Mouse (Mus musculus) liver, embryonic 16.5 days (tissue): ENCODE results near the gene Gm5678. TPM values are rescaled to one million over a fixed set of nuclear protein-coding genes. Genes with fewer than 3 reads are reported as not detected.
A peak's percentile ranks its signal among the peaks of the same experiment; 100 is the strongest.

Source experiments
- ATAC-seq: fragments of 200-750 bp; cut with Nextera tagmentation; 2 replicates; pipeline ENCODE4 v1.8.0; 2017; ENCODE audit warnings: low read depth, mild to moderate bottlenecking, moderate number of reproducible peaks, moderate library complexity
- H3K27ac ChIP-seq: fragments of 300-500 bp; sonication (generic); 2 replicates; pipeline ENCODE4 v1.5.1; 2014; ENCODE audit warnings: mild to moderate bottlenecking, low read length
- H3K27me3 ChIP-seq: fragments of 300-500 bp; sonication (generic); 2 replicates; pipeline ENCODE4 v1.6.1; 2014; ENCODE audit warnings: low read depth, low read length, mixed read lengths; ENCODE audit not compliant: control insufficient read depth, insufficient read depth
- H3K36me3 ChIP-seq: fragments of 300-500 bp; sonication (generic); 2 replicates; pipeline ENCODE4 v1.6.1; 2014; ENCODE audit warnings: mild to moderate bottlenecking; ENCODE audit not compliant: control insufficient read depth, insufficient read depth
- H3K4me1 ChIP-seq: fragments of 300-500 bp; sonication (generic); 2 replicates; pipeline ENCODE4 v1.6.1; 2014; ENCODE audit warnings: low read depth, low read length, mixed read lengths; ENCODE audit not compliant: control insufficient read depth
- H3K4me2 ChIP-seq: fragments of 300-500 bp; sonication (generic); 2 replicates; pipeline ENCODE4 v1.6.1; 2014; ENCODE audit warnings: low read depth, low read length, mixed read lengths
- H3K4me3 ChIP-seq: fragments of 300-500 bp; sonication (generic); 2 replicates; pipeline ENCODE4 v1.5.1; 2014; ENCODE audit warnings: low read depth, mild to moderate bottlenecking, low read length
- H3K9ac ChIP-seq: fragments of 300-500 bp; sonication (generic); 2 replicates; pipeline ENCODE4 v1.6.1; 2014; ENCODE audit warnings: low read depth, low read length
- H3K9me3 ChIP-seq: fragments of 300-500 bp; sonication (generic); replicated peaks from 2 replicates; pipeline ENCODE4 v1.6.1; 2016; ENCODE audit warnings: low read length; ENCODE audit not compliant: control insufficient read depth
- WGBS: fragments of 180-500 bp; shearing (Covaris S2); extraction: QIAGEN DNeasy Blood & Tissue Kit; methylation state at CpG from one replicate; pipeline ENCODE4 v1.1.7; 2014; ENCODE audit not compliant: insufficient replicate concordance; 5-methylcytosine and 5-hydroxymethylcytosine counted together
- polyA plus RNA-seq: library from polyadenylated mRNA; unstranded; fragments of >200 nt; fragmentation: Nextera tagmentation; extraction: Ambion mirVana; gene quantifications from 2 replicates; pipeline ENCODE4 v1.2.1, GENCODE M21; 2015

Gm5678 gene
- not detected in 2 replicates for polyA plus RNA-seq

- Histone ChIP-seq H3K4me1 (no peaks in the 10 kb centered on the region), H3K4me2 (no peak within 1 kb of the TSS), H3K4me3 (no peak within 1 kb of the TSS), H3K27me3 (no peaks in the 10 kb centered on the region), H3K9ac (no peak within 1 kb of the TSS), H3K36me3 (no peaks in the 10 kb centered on the region), H3K9me3 (no peaks in the 10 kb centered on the region), H3K27ac (no peak within 1 kb of the TSS)
- ATAC-seq, result no peak
- 69% methylated on average over 23 of the region's 23 CpGs for WGBS
These were observed at the start of gene Gm5678 for GRCm38 (mm10) chr16:93627761-93628400. TSS of gene Gm5678 (plus strand) at chr16:93628097.

- no peak overlapping the region for H3K9ac ChIP-seq
- 67% methylated on average over 8 of the region's 8 CpGs for WGBS
- no peaks in the 10 kb centered on the region for H3K4me1 ChIP-seq
- H3K36me3 ChIP-seq, result no peaks in the 10 kb centered on the region
- H3K4me3 ChIP-seq, result no peak overlapping the region
- H3K4me2 ChIP-seq, result no peak overlapping the region
- no peak overlapping the region for H3K27ac ChIP-seq
- H3K9me3 ChIP-seq, result no peaks in the 10 kb centered on the region
- no peak for ATAC-seq
- H3K27me3 ChIP-seq, result no peaks in the 10 kb centered on the region
These were observed 49.4 kb upstream of the Gm5678 start for GRCm38 (mm10) chr16:93578346-93579005.

- no peaks in the 10 kb centered on the region for H3K27me3 ChIP-seq
- H3K9me3 ChIP-seq, result no peaks in the 10 kb centered on the region
- no peaks in the 10 kb centered on the region for H3K4me1 ChIP-seq
- no peak overlapping the region for H3K27ac ChIP-seq
- 48% methylated on average over 6 of the region's 6 CpGs for WGBS
- no peak overlapping the region for H3K9ac ChIP-seq
- no peak for ATAC-seq
- H3K4me3 ChIP-seq, result no peak overlapping the region
- no peaks in the 10 kb centered on the region for H3K36me3 ChIP-seq
- no peak overlapping the region for H3K4me2 ChIP-seq
These were observed 46.8 kb upstream of the Gm5678 start for GRCm38 (mm10) chr16:93581125-93581524.

GRCm38 (mm10) chr16:93584976-93585702, 42.8 kb upstream of the Gm5678 start:
- WGBS, result 61% methylated on average over 24 of the region's 24 CpGs
- no peak for ATAC-seq
- no peak overlapping the region for H3K4me3 ChIP-seq
- no peak overlapping the region for H3K4me2 ChIP-seq
- H3K27ac ChIP-seq, result no peak overlapping the region
- H3K36me3 ChIP-seq, result no peaks in the 10 kb centered on the region
- no peaks in the 10 kb centered on the region for H3K27me3 ChIP-seq
- no peaks in the 10 kb centered on the region; the same call in 1 of the 2 replicates for H3K4me1 ChIP-seq
- no peak overlapping the region for H3K9ac ChIP-seq
- H3K9me3 ChIP-seq, result no peaks in the 10 kb centered on the region

GRCm38 (mm10) chr16:93585703-93586205, 42.1 kb upstream of the Gm5678 start:
- Histone ChIP-seq H3K9ac (no peak overlapping the region), H3K36me3 (no peaks in the 10 kb centered on the region), H3K4me2 (peak overlapping the region; percentile 5; the same call in 1 of the 2 replicates), H3K27ac (no peak overlapping the region), H3K27me3 (no peaks in the 10 kb centered on the region), H3K4me1 (no peaks in the 10 kb centered on the region; the same call in 1 of the 2 replicates), H3K4me3 (no peak overlapping the region), H3K9me3 (no peaks in the 10 kb centered on the region)
- no peak for ATAC-seq
- WGBS, result 25% methylated on average over 9 of the region's 9 CpGs

- Histone ChIP-seq H3K36me3 (no peaks in the 10 kb centered on the region), H3K9ac (no peak overlapping the region), H3K4me3 (no peak overlapping the region), H3K27me3 (no peaks in the 10 kb centered on the region), H3K27ac (no peak overlapping the region), H3K4me1 (no peaks in the 10 kb centered on the region; the same call in 1 of the 2 replicates), H3K9me3 (no peaks in the 10 kb centered on the region), H3K4me2 (0 out of 2 replicates have a peak overlapping the region, but pooled peaks have one; percentile 9)
- WGBS, result 48% methylated on average over 8 of the region's 8 CpGs
- no peak for ATAC-seq
These were observed 41.5 kb upstream of the Gm5678 start for GRCm38 (mm10) chr16:93586382-93586781.

GRCm38 (mm10) chr16:93588281-93588680, 39.6 kb upstream of the Gm5678 start:
- H3K9ac ChIP-seq, result no peak overlapping the region
- H3K4me1 ChIP-seq, result no peaks in the 10 kb centered on the region; the same call in none of the 2 replicates

GRCm38 (mm10) chr16:93590915-93591314, 37.0 kb upstream of the Gm5678 start:
- no peaks in the 10 kb centered on the region for H3K36me3 ChIP-seq
- H3K4me2 ChIP-seq, result no peak overlapping the region
- ATAC-seq, result peak; percentile 22; the same call in 1 of the 2 replicates
- no peak overlapping the region for H3K4me3 ChIP-seq
- H3K27ac ChIP-seq, result 0 out of 2 replicates have a peak overlapping the region, but pooled peaks have one; percentile 3
- no peaks in the 10 kb centered on the region for H3K27me3 ChIP-seq
- H3K4me1 ChIP-seq, result no peaks in the 10 kb centered on the region; the same call in none of the 2 replicates
- no peaks in the 10 kb centered on the region for H3K9me3 ChIP-seq
- no peak overlapping the region for H3K9ac ChIP-seq
- 84% methylated on average over 15 of the region's 15 CpGs for WGBS

More at GRCm38 (mm10) chr16:93588281-93588680, 39.6 kb upstream of the Gm5678 start:
- no peaks in the 10 kb centered on the region for H3K9me3 ChIP-seq
- H3K27me3 ChIP-seq, result no peaks in the 10 kb centered on the region
- no peak overlapping the region for H3K27ac ChIP-seq
- H3K4me3 ChIP-seq, result no peak overlapping the region
- H3K4me2 ChIP-seq, result no peak overlapping the region
- no peak for ATAC-seq
- WGBS, result 55% methylated on average over 4 of the region's 4 CpGs
- H3K36me3 ChIP-seq, result no peaks in the 10 kb centered on the region
